Mouse (Mus musculus): ENCODE results near the gene Atp8b5. TPM values are rescaled to one million over a fixed set of nuclear protein-coding genes. Genes with fewer than 3 reads are reported as not detected.

Atp8b5 gene
- polyA plus RNA-seq, 1 experiment from 2014 or later: 0.62 TPM

DNA sequence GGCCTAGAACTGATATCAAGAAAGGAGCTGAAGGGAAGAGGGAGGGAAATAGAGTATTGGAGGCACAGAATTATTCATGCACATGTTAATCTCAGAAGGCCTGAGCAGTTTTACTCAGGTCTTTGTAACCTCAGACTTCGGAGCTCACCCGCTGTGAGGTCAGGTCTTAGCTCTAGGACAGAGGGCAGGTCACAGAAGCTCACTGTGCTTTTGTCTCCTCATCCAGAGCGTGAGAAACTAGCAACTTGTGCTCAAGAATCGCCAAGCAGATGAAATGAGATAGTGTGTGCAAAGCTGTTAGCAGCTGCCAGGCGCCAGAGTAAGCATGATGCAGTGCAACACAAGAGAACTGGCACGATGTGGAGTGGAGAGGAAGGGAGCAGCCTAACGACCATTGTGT is 18.9 kb upstream of the Atp8b5 start:
- Histone ChIP-seq H3K27ac (ENCODE audit: low read depth) (no peak overlapping the region), H3K4me3 (ENCODE audit: low read depth, low read length) (no peak overlapping the region), H3K4me2 (ENCODE audit: low read length) (no peak overlapping the region), H3K9ac (ENCODE audit: low read length) (no peak overlapping the region), H3K9me3 (ENCODE audit: control insufficient read depth, low read length) (no peaks in the 10 kb centered on the region), H3K36me3 (ENCODE audit: control insufficient read depth, insufficient read depth, low read length) (0 out of 2 replicates have a peak, but pooled peaks cover 5% of the 10 kb centered on the region), H3K27me3 (replicated peaks; ENCODE audit: control insufficient read depth, insufficient read depth, low read length) (no peaks in the 10 kb centered on the region), H3K4me1 (replicated peaks; ENCODE audit: control insufficient read depth, insufficient read depth, low read length) (no peaks in the 10 kb centered on the region)
- ATAC-seq (replicated peaks; ENCODE audit: low FRiP score, low TSS enrichment, low read depth) (no peak), DNase-seq (ENCODE audit: low spot score) (no peak)
- WGBS: 78% methylated on average over 7 of the region's 7 CpGs

GRCm38 (mm10) chr4:43248909-43249308 is 18.1 kb upstream of the Atp8b5 start:
- DNase-seq (ENCODE audit: low spot score): no peak
- ATAC-seq (replicated peaks; ENCODE audit: low FRiP score, low TSS enrichment, low read depth): no peak

DNA sequence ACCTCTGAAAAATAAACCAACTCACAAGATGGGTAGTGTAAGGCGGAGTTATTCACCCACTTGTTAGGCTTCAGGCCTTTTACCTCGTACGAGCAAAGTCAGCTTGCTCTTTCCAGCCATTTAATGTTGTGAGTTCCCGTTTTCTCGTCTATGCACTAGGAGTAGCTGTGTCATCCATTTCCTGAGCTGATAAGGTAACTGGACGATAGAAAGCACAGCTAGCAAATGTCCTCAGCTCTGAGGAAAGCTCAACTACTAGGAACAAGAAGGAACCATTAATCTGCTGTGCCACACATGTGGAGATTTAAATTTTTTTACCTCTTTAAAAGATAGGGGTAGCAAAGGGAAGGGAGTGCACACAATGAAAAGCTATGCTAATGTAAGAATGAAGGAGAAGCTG is 15.7 kb upstream of the Atp8b5 start:
- Histone ChIP-seq H3K27me3 (replicated peaks; ENCODE audit: control insufficient read depth, insufficient read depth, low read length) (no peaks in the 10 kb centered on the region), H3K9ac (ENCODE audit: low read length) (no peak overlapping the region), H3K36me3 (ENCODE audit: control insufficient read depth, insufficient read depth, low read length) (no peaks in the 10 kb centered on the region), H3K9me3 (ENCODE audit: control insufficient read depth, low read length) (no peaks in the 10 kb centered on the region), H3K4me2 (ENCODE audit: low read length) (no peak overlapping the region), H3K4me1 (replicated peaks; ENCODE audit: control insufficient read depth, insufficient read depth, low read length) (no peaks in the 10 kb centered on the region), H3K27ac (ENCODE audit: low read depth) (no peak overlapping the region), H3K4me3 (ENCODE audit: low read depth, low read length) (no peak overlapping the region)
- 68% methylated on average over 6 of the region's 6 CpGs for WGBS
- no peak for DNase-seq (ENCODE audit: low spot score)
- ATAC-seq (replicated peaks; ENCODE audit: low FRiP score, low TSS enrichment, low read depth): no peak

More at GRCm38 (mm10) chr4:43248909-43249308, 18.1 kb upstream of the Atp8b5 start:
- H3K27ac ChIP-seq (ENCODE audit: low read depth): no peak overlapping the region
- no peak overlapping the region for H3K9ac ChIP-seq (ENCODE audit: low read length)
- H3K27me3 ChIP-seq (replicated peaks; ENCODE audit: control insufficient read depth, insufficient read depth, low read length): no peaks in the 10 kb centered on the region
- H3K4me3 ChIP-seq (ENCODE audit: low read depth, low read length): no peak overlapping the region
- 0 out of 2 replicates have a peak, but pooled peaks cover 5% of the 10 kb centered on the region for H3K36me3 ChIP-seq (ENCODE audit: control insufficient read depth, insufficient read depth, low read length)
- no peaks in the 10 kb centered on the region for H3K9me3 ChIP-seq (ENCODE audit: control insufficient read depth, low read length)
- H3K4me2 ChIP-seq (ENCODE audit: low read length): no peak overlapping the region
- H3K4me1 ChIP-seq (replicated peaks; ENCODE audit: control insufficient read depth, insufficient read depth, low read length): no peaks in the 10 kb centered on the region
- WGBS: 84% methylated on average over 2 of the region's 2 CpGs

GRCm38 (mm10) chr4:43257040-43257439 is 9.9 kb upstream of the Atp8b5 start:
- Histone ChIP-seq H3K9ac (ENCODE audit: low read length) (no peak overlapping the region), H3K36me3 (ENCODE audit: control insufficient read depth, insufficient read depth, low read length) (no peaks in the 10 kb centered on the region), H3K4me1 (replicated peaks; ENCODE audit: control insufficient read depth, insufficient read depth, low read length) (no peaks in the 10 kb centered on the region), H3K9me3 (ENCODE audit: control insufficient read depth, low read length) (no peaks in the 10 kb centered on the region), H3K4me3 (ENCODE audit: low read depth, low read length) (no peak overlapping the region), H3K27me3 (replicated peaks; ENCODE audit: control insufficient read depth, insufficient read depth, low read length) (no peaks in the 10 kb centered on the region), H3K4me2 (ENCODE audit: low read length) (no peak overlapping the region), H3K27ac (ENCODE audit: low read depth) (no peak overlapping the region)
- DNase-seq (ENCODE audit: low spot score) (no peak), ATAC-seq (replicated peaks; ENCODE audit: low FRiP score, low TSS enrichment, low read depth) (no peak)
- WGBS: 100% methylated on average over 2 of the region's 2 CpGs

DNA sequence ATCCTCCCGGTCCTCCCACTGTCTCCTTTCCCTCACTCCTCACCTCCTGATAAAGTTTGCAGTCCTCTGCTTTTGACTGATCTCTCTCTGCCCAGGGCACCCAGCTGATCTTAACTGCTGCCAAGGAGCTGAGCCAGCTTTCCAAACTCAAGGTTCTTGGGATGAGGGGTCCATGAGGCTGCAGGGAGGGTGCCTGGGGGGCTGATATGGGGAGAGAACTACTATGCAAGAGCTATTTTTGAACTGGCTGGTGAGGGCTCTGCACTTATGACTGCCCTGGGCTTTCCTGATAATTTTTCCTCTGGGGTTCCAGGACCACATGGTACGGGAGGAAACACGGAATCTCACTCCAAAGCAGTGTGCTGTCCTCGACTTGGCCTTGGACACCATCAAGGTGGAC is 8.4 kb upstream of the Atp8b5 start:
- no peaks in the 10 kb centered on the region for H3K9me3 ChIP-seq (ENCODE audit: control insufficient read depth, low read length)
- H3K27ac ChIP-seq (ENCODE audit: low read depth): no peak overlapping the region
- H3K4me1 ChIP-seq (replicated peaks; ENCODE audit: control insufficient read depth, insufficient read depth, low read length): no peaks in the 10 kb centered on the region
- no peaks in the 10 kb centered on the region for H3K27me3 ChIP-seq (replicated peaks; ENCODE audit: control insufficient read depth, insufficient read depth, low read length)
- H3K9ac ChIP-seq (ENCODE audit: low read length): no peak overlapping the region
- H3K36me3 ChIP-seq (ENCODE audit: control insufficient read depth, insufficient read depth, low read length): no peaks in the 10 kb centered on the region
- 80% methylated on average over 4 of the region's 4 CpGs for WGBS
- DNase-seq (ENCODE audit: low spot score): no peak
- H3K4me3 ChIP-seq (ENCODE audit: low read depth, low read length): no peak overlapping the region
- ATAC-seq (replicated peaks; ENCODE audit: low FRiP score, low TSS enrichment, low read depth): no peak
- H3K4me2 ChIP-seq (ENCODE audit: low read length): no peak overlapping the region

DNA sequence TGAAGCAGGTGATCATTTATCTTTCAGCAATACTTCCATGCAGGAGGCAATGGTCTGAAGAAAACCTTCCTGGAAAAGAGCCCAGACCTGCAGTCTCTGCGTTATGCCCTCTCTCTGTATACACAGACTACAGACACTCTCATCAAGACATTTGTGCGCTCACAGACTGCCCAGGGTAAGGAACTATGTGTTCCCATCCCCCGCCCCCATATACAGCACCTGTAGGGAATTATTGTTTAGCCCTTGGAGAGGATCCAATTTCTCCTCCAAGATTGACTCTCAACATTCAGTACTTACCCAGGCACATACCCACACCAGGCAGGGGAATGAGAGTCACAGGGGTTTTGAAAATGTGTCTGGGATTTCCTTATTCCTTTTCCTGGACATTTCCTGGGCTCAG is 7.5 kb upstream of the Atp8b5 start:
- Histone ChIP-seq H3K27ac (ENCODE audit: low read depth) (no peak overlapping the region), H3K4me2 (ENCODE audit: low read length) (no peak overlapping the region), H3K4me1 (replicated peaks; ENCODE audit: control insufficient read depth, insufficient read depth, low read length) (no peaks in the 10 kb centered on the region), H3K9me3 (ENCODE audit: control insufficient read depth, low read length) (no peaks in the 10 kb centered on the region), H3K36me3 (ENCODE audit: control insufficient read depth, insufficient read depth, low read length) (no peaks in the 10 kb centered on the region), H3K9ac (ENCODE audit: low read length) (no peak overlapping the region), H3K4me3 (ENCODE audit: low read depth, low read length) (no peak overlapping the region), H3K27me3 (replicated peaks; ENCODE audit: control insufficient read depth, insufficient read depth, low read length) (no peaks in the 10 kb centered on the region)
- ATAC-seq (replicated peaks; ENCODE audit: low FRiP score, low TSS enrichment, low read depth) (no peak), DNase-seq (ENCODE audit: low spot score) (no peak)
- WGBS: 51% methylated on average over 3 of the region's 3 CpGs

GRCm38 (mm10) chr4:43260096-43260495 is 6.9 kb upstream of the Atp8b5 start:
- ATAC-seq (replicated peaks; ENCODE audit: low FRiP score, low TSS enrichment, low read depth) (no peak), DNase-seq (ENCODE audit: low spot score) (no peak)
- Histone ChIP-seq H3K9ac (ENCODE audit: low read length) (no peak overlapping the region), H3K4me3 (ENCODE audit: low read depth, low read length) (no peak overlapping the region), H3K27ac (ENCODE audit: low read depth) (no peak overlapping the region), H3K27me3 (replicated peaks; ENCODE audit: control insufficient read depth, insufficient read depth, low read length) (no peaks in the 10 kb centered on the region), H3K36me3 (ENCODE audit: control insufficient read depth, insufficient read depth, low read length) (no peaks in the 10 kb centered on the region), H3K4me1 (replicated peaks; ENCODE audit: control insufficient read depth, insufficient read depth, low read length) (no peaks in the 10 kb centered on the region), H3K4me2 (ENCODE audit: low read length) (no peak overlapping the region), H3K9me3 (ENCODE audit: control insufficient read depth, low read length) (no peaks in the 10 kb centered on the region)
- 52% methylated on average over 5 of the region's 5 CpGs for WGBS

DNA sequence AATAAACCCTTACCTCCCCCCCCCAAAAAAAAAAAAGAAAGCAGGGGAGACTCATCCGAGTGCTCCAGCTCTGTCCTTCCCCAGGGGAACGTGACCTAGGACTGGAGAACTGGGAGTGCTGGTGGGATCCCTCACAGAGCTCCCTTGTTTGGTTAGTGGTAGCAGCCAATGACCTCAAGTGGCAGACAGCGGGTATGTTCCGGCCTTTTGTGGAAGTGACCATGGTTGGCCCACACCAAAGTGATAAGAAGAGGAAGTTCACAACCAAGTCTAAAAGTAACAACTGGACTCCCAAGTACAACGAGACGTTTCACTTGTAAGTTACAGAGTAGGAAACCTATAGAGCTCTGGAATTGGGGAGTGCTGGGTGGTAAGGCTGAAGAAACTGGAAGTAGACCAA is 4.1 kb upstream of the Atp8b5 start:
- H3K4me3 ChIP-seq (ENCODE audit: low read depth, low read length): no peak overlapping the region
- no peaks in the 10 kb centered on the region for H3K36me3 ChIP-seq (ENCODE audit: control insufficient read depth, insufficient read depth, low read length)
- no peak for ATAC-seq (replicated peaks; ENCODE audit: low FRiP score, low TSS enrichment, low read depth)
- no peaks in the 10 kb centered on the region for H3K27me3 ChIP-seq (replicated peaks; ENCODE audit: control insufficient read depth, insufficient read depth, low read length)
- no peak overlapping the region for H3K27ac ChIP-seq (ENCODE audit: low read depth)
- H3K4me2 ChIP-seq (ENCODE audit: low read length): no peak overlapping the region
- H3K4me1 ChIP-seq (replicated peaks; ENCODE audit: control insufficient read depth, insufficient read depth, low read length): no peaks in the 10 kb centered on the region
- no peak overlapping the region for H3K9ac ChIP-seq (ENCODE audit: low read length)
- DNase-seq (ENCODE audit: low spot score): no peak
- H3K9me3 ChIP-seq (ENCODE audit: control insufficient read depth, low read length): no peaks in the 10 kb centered on the region
- WGBS: 93% methylated on average over 6 of the region's 6 CpGs

- no peaks in the 10 kb centered on the region for H3K36me3 ChIP-seq (ENCODE audit: control insufficient read depth, insufficient read depth, low read length)
Measured at GRCm38 (mm10) chr4:43266146-43266545, 813 bp upstream of the Atp8b5 start.

More at GRCm38 (mm10) chr4:43266146-43266545, 813 bp upstream of the Atp8b5 start:
- Histone ChIP-seq H3K4me1 (replicated peaks; ENCODE audit: control insufficient read depth, insufficient read depth, low read length) (no peaks in the 10 kb centered on the region), H3K9ac (ENCODE audit: low read length) (no peak overlapping the region), H3K4me2 (ENCODE audit: low read length) (no peak overlapping the region), H3K27me3 (replicated peaks; ENCODE audit: control insufficient read depth, insufficient read depth, low read length) (no peaks in the 10 kb centered on the region), H3K27ac (ENCODE audit: low read depth) (no peak overlapping the region), H3K9me3 (ENCODE audit: control insufficient read depth, low read length) (no peaks in the 10 kb centered on the region), H3K4me3 (ENCODE audit: low read depth, low read length) (no peak overlapping the region)
- no peak for DNase-seq (ENCODE audit: low spot score)
- no peak for ATAC-seq (replicated peaks; ENCODE audit: low FRiP score, low TSS enrichment, low read depth)
- WGBS: 54% methylated on average over 2 of the region's 2 CpGs
